Mouse (Mus musculus) kidney, embryonic 16.5 days (tissue): ENCODE measurements around the gene Rpl22l1. TPM values are rescaled to one million over a fixed set of nuclear protein-coding genes. Genes with fewer than 3 reads are reported as not detected.
"Not testable (repeated sequence)": the region's sequence is repeated elsewhere in the genome, so short reads cannot be mapped to it uniquely, and the experiment has no call there.

Experiments
- ATAC-seq: fragments of 200-750 bp; cut with Nextera tagmentation; 2 replicates; pipeline ENCODE4 v1.8.0; 2017; ENCODE audit warnings: moderate TSS enrichment; ENCODE audit not compliant: low FRiP score, low TSS enrichment
- H3K27ac ChIP-seq: fragments of 300-500 bp; sonication (generic); 2 replicates; pipeline ENCODE4 v1.5.1; 2014; ENCODE audit warnings: low read length
- H3K27me3 ChIP-seq: fragments of 300-500 bp; sonication (generic); 2 replicates; pipeline ENCODE4 v1.6.1; 2014; ENCODE audit warnings: low read length, control low read depth, mixed read lengths; ENCODE audit not compliant: insufficient read depth
- H3K36me3 ChIP-seq: fragments of 300-500 bp; sonication (generic); 2 replicates; pipeline ENCODE4 v1.6.1; 2014; ENCODE audit warnings: low read length, control low read depth, mixed read lengths; ENCODE audit not compliant: insufficient read depth
- H3K4me1 ChIP-seq: fragments of 300-500 bp; sonication (generic); 2 replicates; pipeline ENCODE4 v1.6.1; 2014; ENCODE audit warnings: low read length, control low read depth, mixed read lengths; ENCODE audit not compliant: insufficient read depth
- H3K4me2 ChIP-seq: fragments of 300-500 bp; sonication (generic); replicated peaks from 2 replicates; pipeline ENCODE4 v1.6.1; 2014; ENCODE audit warnings: low read depth, low read length
- H3K4me3 ChIP-seq: fragments of 300-500 bp; sonication (generic); 2 replicates; pipeline ENCODE4 v1.5.1; 2014; ENCODE audit warnings: mild to moderate bottlenecking, low read length
- H3K9ac ChIP-seq: fragments of 300-500 bp; sonication (generic); replicated peaks from 2 replicates; pipeline ENCODE4 v1.6.1; 2014; ENCODE audit warnings: low read length
- H3K9me3 ChIP-seq: fragments of 300-500 bp; sonication (generic); 2 replicates; pipeline ENCODE4 v1.6.1; 2016; ENCODE audit warnings: low read length, control low read depth
- WGBS: fragments of 180-500 bp; shearing (Covaris S2); extraction: QIAGEN DNeasy Blood & Tissue Kit; methylation state at CpG from one replicate; pipeline ENCODE4 v1.1.7; 2014; 5-methylcytosine and 5-hydroxymethylcytosine counted together
- polyA plus RNA-seq: library from polyadenylated mRNA; unstranded; fragments of >200 nt; fragmentation: Nextera tagmentation; extraction: Ambion mirVana; gene quantifications from 2 replicates; pipeline ENCODE4 v1.2.1, GENCODE M21; 2015

The Rpl22l1 gene
- polyA plus RNA-seq, result 307 and 316 TPM in 2 replicates

- peaks cover 25% of the 10 kb centered on the region for H3K36me3 ChIP-seq
- under 1% methylated on average over 72 of the region's 72 CpGs for whole genome bisulfite sequencing
- H3K9ac ChIP-seq, result peak within 1 kb of the TSS; percentile 85
- H3K27me3 ChIP-seq, result no peaks in the 10 kb centered on the region
- H3K4me2 ChIP-seq, result peak within 1 kb of the TSS; percentile 56
- no peaks in the 10 kb centered on the region for H3K9me3 ChIP-seq
- peaks cover 12% of the 10 kb centered on the region for H3K4me1 ChIP-seq
- H3K27ac ChIP-seq, result peak within 1 kb of the TSS; percentile 77
- ATAC-seq, result peak; percentile 99
- peak within 1 kb of the TSS; percentile 80 for H3K4me3 ChIP-seq
These were observed at the start of gene Rpl22l1 for GRCm38 (mm10) chr3:28805301-28806097. Gene Rpl22l1 (plus strand): TSS chr3:28805436.

- H3K4me2 ChIP-seq, result no peak overlapping the region
- 84% methylated on average over 7 of the region's 7 CpGs for WGBS
These were observed 49.8 kb upstream of the Rpl22l1 start for GRCm38 (mm10) chr3:28755477-28755876.

GRCm38 (mm10) chr3:28761225-28761789 is 43.9 kb upstream of the Rpl22l1 start:
- WGBS, result 30% methylated on average over 8 of the region's 8 CpGs
- ATAC-seq, result 0 out of 2 replicates have a peak, but pooled peaks have one; percentile 39

More at GRCm38 (mm10) chr3:28755477-28755876, 49.8 kb upstream of the Rpl22l1 start:
- H3K27ac ChIP-seq, result no peak overlapping the region
- no peaks in the 10 kb centered on the region for H3K9me3 ChIP-seq
- H3K36me3 ChIP-seq, result no peaks in the 10 kb centered on the region
- no peaks in the 10 kb centered on the region for H3K4me1 ChIP-seq
- no peak overlapping the region for H3K4me3 ChIP-seq
- H3K27me3 ChIP-seq, result no peaks in the 10 kb centered on the region
- no peak overlapping the region for H3K9ac ChIP-seq
- no peak for ATAC-seq

GRCm38 (mm10) chr3:28766935-28767334 is 38.3 kb upstream of the Rpl22l1 start:
- Histone ChIP-seq H3K4me1 (no peaks in the 10 kb centered on the region), H3K27ac (no peak overlapping the region), H3K27me3 (no peaks in the 10 kb centered on the region), H3K4me3 (no peak overlapping the region), H3K9me3 (no peaks in the 10 kb centered on the region), H3K9ac (no peak overlapping the region), H3K4me2 (no peak overlapping the region), H3K36me3 (no peaks in the 10 kb centered on the region)
- no peak for ATAC-seq
- WGBS, result 90% methylated on average over 4 of the region's 4 CpGs

More at GRCm38 (mm10) chr3:28761225-28761789, 43.9 kb upstream of the Rpl22l1 start:
- no peaks in the 10 kb centered on the region for H3K9me3 ChIP-seq
- no peak overlapping the region for H3K27ac ChIP-seq
- H3K4me1 ChIP-seq, result 0 out of 2 replicates have a peak, but pooled peaks cover 3% of the 10 kb centered on the region
- no peaks in the 10 kb centered on the region for H3K36me3 ChIP-seq
- no peaks in the 10 kb centered on the region for H3K27me3 ChIP-seq
- H3K4me3 ChIP-seq, result no peak overlapping the region
- no peak overlapping the region for H3K9ac ChIP-seq
- H3K4me2 ChIP-seq, result no peak overlapping the region

GRCm38 (mm10) chr3:28768222-28768621 is 37.0 kb upstream of the Rpl22l1 start:
- Histone ChIP-seq H3K4me3 (no peak overlapping the region), H3K9me3 (no peaks in the 10 kb centered on the region), H3K27ac (no peak overlapping the region), H3K36me3 (no peaks in the 10 kb centered on the region), H3K27me3 (no peaks in the 10 kb centered on the region), H3K9ac (no peak overlapping the region), H3K4me2 (no peak overlapping the region), H3K4me1 (no peaks in the 10 kb centered on the region)
- WGBS, result 55% methylated on average over 3 of the region's 3 CpGs
- no peak for ATAC-seq

- not testable (repeated sequence) for H3K9me3 ChIP-seq, H3K4me3 ChIP-seq, H3K27me3 ChIP-seq, H3K4me2 ChIP-seq, H3K36me3 ChIP-seq, H3K27ac ChIP-seq, H3K9ac ChIP-seq, ATAC-seq, H3K4me1 ChIP-seq
- 70% methylated on average over 4 of the region's 4 CpGs for WGBS
These were observed 32.3 kb upstream of the Rpl22l1 start for GRCm38 (mm10) chr3:28772919-28773318.

- H3K27me3 ChIP-seq, result no peaks in the 10 kb centered on the region
- ATAC-seq, result no peak
- peaks cover 3% of the 10 kb centered on the region; the same call in 1 of the 2 replicates for H3K9me3 ChIP-seq
- H3K4me2 ChIP-seq, result no peak overlapping the region
- 88% methylated on average over 7 of the region's 7 CpGs for WGBS
- no peak overlapping the region for H3K4me3 ChIP-seq
- no peak overlapping the region for H3K27ac ChIP-seq
- no peaks in the 10 kb centered on the region for H3K36me3 ChIP-seq
- no peaks in the 10 kb centered on the region for H3K4me1 ChIP-seq
- H3K9ac ChIP-seq, result no peak overlapping the region
These were observed 29.9 kb upstream of the Rpl22l1 start for GRCm38 (mm10) chr3:28775361-28775760.

- Histone ChIP-seq H3K9ac (no peak overlapping the region), H3K4me1 (no peaks in the 10 kb centered on the region), H3K4me2 (no peak overlapping the region), H3K9me3 (peaks cover 3% of the 10 kb centered on the region; the same call in 1 of the 2 replicates), H3K36me3 (no peaks in the 10 kb centered on the region), H3K27me3 (no peaks in the 10 kb centered on the region), H3K4me3 (no peak overlapping the region), H3K27ac (no peak overlapping the region)
- ATAC-seq, result no peak
- WGBS, result 92% methylated on average over 1 of the region's 1 CpGs
These were observed 29.3 kb upstream of the Rpl22l1 start for GRCm38 (mm10) chr3:28775958-28776357.

GRCm38 (mm10) chr3:28776491-28776890 is 28.7 kb upstream of the Rpl22l1 start:
- Histone ChIP-seq H3K4me3 (no peak overlapping the region), H3K9ac (no peak overlapping the region), H3K36me3 (no peaks in the 10 kb centered on the region), H3K9me3 (peaks cover 3% of the 10 kb centered on the region; the same call in 1 of the 2 replicates), H3K4me1 (no peaks in the 10 kb centered on the region), H3K27ac (no peak overlapping the region), H3K27me3 (no peaks in the 10 kb centered on the region), H3K4me2 (no peak overlapping the region)
- no peak for ATAC-seq
- WGBS, result 83% methylated on average over 1 of the region's 1 CpGs

- Histone ChIP-seq H3K36me3 (no peaks in the 10 kb centered on the region), H3K4me2 (peak overlapping the region; percentile 100), H3K9ac (no peak overlapping the region), H3K4me3 (peak overlapping the region; percentile 76; the same call in 1 of the 2 replicates), H3K27me3 (no peaks in the 10 kb centered on the region), H3K4me1 (peaks cover 4% of the 10 kb centered on the region; the same call in 1 of the 2 replicates), H3K27ac (no peak overlapping the region), H3K9me3 (peaks cover 3% of the 10 kb centered on the region; the same call in 1 of the 2 replicates)
- WGBS, result 70% methylated on average over 9 of the region's 9 CpGs
- 0 out of 2 replicates have a peak, but pooled peaks have one; percentile 8 for ATAC-seq
These were observed 24.7 kb upstream of the Rpl22l1 start for GRCm38 (mm10) chr3:28780511-28780910.
